Mouse (Mus musculus) lung, adult 18-20 months (tissue): ENCODE measurements around the gene Blnk.

Experiments
- DNase-seq, 2 experiments: peaks; one replicate each; pipeline ENCODE4 v3.0.0; 2022; ENCODE audit warnings: mixed read lengths in 2 of 2

Blnk gene

GRCm38 (mm10) chr19:40962988-40963387 is 31.3 kb downstream of the Blnk start:
- DNase-seq, result peak; percentile 50 to 52

DNA sequence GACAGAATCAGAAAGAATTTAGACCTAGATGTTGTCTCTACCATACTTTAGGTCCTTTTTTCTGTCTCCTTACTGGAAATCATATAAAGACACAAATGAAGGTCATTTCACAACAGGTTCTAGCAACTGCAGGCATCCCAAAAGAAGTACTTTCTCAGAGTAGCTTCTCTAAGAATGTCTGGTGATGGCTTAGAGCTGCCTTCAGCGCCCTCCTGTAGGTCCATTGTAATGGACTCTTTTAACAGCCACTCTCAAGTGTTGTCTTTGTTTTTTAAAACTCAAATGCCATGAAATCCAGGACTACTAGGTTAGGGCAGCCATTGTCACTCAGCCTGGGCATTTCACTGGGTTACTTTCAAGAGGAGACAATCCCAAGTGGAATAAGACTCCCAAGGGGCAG is 35.4 kb downstream of the Blnk start:
- no peak for DNase-seq

GRCm38 (mm10) chr19:40946937-40947577 is 47.3 kb downstream of the Blnk start:
- DNase-seq, result no peak

- DNase-seq, result no peak
Observed at GRCm38 (mm10) chr19:40943552-40943951, 50.8 kb downstream of the Blnk start.

GRCm38 (mm10) chr19:40936038-40936437 is 58.3 kb downstream of the Blnk start:
- DNase-seq, result peak in 1 of 2 experiments; percentile 1

DNA sequence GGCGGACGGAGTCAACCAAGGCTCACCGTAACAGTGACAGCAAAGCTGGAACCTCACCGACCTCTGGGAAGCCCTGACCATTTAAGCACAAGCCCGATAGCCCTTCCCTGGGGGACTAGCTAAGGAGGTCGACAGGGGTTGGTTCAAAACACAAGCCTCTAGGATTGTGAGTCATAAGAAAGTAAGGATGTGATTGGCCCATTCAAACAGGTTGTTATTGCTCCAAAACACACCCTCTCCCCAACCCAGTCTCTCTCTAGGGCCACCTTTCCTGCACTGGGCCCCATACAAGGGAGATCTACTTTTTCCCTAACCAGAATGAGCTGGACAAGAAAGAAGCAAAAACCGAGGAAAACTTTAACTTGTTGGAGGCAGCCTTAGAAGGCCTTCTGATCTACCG is 59.0 kb downstream of the Blnk start:
- no peak for DNase-seq

DNA sequence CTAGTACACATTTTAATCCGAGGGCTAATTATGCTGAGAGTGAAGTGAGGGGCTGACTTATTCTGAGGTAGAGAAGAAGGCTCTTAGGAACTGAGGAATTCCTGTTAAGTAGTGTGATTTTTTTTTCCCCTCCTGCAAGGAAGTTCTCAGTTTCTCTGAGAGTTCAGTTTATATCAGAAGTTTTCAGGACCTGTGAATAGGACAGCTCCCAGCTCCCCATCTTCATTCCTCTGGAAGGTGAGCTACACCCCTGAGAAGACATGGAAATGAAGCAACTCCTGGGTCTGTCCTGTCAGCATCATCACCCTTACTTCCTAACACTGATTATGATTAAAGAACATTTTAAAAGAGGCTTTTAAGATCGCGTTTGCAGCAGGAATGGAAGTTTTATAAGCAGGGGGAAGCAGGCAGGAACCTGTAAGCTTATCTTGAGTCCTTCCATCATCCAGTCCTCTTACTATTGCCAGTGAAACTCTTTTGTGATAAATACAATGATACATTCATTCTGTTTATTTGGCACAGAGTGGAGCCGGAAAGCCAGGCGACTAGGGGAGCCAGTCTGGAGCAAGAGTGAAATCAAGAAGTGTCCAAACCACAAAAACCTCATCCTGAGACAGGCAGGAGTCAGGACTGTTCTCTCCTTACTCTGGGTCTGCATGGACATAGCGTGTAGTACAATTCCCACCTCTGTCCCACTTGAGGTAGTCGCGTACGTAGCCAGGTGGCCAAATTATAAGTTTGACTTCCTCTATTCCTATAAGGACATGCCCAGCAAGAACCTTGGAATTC is 62.6 kb downstream of the Blnk start:
- no peak for DNase-seq

GRCm38 (mm10) chr19:40895393-40895703 is 99.0 kb downstream of the Blnk start:
- no peak for DNase-seq

DNA sequence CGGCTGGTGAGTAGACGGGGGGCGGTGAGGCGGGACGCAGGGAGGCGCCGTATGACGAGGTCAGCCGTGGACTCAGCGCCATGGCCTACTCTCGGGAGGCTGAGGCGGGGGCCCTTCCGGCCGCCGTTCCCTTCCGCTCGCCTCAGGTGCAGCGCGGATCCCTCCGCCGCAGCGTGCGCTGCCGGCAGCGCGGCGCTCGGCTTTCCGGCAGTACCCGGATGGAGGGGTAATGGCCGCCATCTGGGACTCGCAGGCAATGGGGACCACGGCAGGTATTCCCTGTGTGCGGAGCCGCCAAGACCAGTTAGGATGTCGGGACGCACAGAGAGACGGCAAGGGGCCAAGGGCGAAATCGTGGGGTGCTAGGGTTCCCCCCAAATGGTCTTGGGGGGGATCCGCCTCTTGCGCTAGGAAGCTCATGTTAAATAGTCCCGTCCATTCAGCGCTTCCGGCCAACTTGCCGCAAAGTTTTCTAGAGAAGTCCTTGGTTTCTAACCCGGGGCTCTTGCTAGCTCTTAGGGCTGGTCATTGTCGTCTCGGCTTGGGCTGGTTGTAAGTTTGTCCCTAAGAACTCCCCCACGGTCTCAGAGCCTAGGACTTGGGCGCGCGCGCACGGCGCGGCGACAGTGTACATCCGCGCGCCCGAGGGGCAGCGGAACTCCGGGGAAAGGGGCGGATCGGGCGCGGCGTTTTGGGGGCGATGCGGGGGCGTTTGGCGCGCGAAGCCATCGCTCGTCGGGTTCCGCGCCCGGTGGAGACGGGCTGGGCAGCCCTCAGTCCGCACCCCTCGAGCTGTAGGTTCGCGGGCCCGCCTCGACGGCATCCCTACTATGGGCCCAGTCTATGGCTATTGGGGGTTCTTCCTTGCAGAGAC is 99.6 kb downstream of the Blnk start, which contains the start of gene Zfp518a:
Gene Zfp518a (plus strand): TSS at position 187 of the 874 bp plus-strand sequence.
- peak; percentile 79 to 80 for DNase-seq

GRCm38 (mm10) chr19:40894071-40894506 is 100.2 kb downstream of the Blnk start:
- no peak for DNase-seq

DNA sequence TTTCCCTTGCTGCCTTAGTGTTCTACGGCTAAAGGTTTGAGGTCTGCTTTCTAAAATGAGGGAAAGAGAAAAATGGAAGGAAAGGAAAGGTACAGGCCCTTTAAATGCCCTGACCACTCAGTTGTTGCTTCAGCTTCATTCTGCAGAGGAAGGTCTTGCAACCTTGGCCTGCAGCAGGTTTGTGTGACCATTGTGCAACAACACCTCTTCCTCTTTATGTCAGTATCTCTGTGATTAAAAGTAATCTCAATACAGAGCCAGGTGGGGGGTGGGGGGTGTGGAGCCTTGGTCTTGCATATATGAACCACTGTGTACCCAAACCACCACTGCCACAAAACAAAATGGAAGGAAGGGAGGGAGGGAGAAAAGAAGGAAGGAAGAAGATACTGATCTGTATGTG is 105.4 kb downstream of the Blnk start:
- DNase-seq, result no peak

GRCm38 (mm10) chr19:40881700-40882099 is 112.6 kb downstream of the Blnk start:
- DNase-seq, result no peak
